Mouse (Mus musculus): ENCODE measurements around the gene Tmem221.

The Tmem221 gene

GRCm38 (mm10) chr8:71577856-71578387 lies 19.3 kb upstream of the Tmem221 start:
- DNase-seq, result no peak

DNA sequence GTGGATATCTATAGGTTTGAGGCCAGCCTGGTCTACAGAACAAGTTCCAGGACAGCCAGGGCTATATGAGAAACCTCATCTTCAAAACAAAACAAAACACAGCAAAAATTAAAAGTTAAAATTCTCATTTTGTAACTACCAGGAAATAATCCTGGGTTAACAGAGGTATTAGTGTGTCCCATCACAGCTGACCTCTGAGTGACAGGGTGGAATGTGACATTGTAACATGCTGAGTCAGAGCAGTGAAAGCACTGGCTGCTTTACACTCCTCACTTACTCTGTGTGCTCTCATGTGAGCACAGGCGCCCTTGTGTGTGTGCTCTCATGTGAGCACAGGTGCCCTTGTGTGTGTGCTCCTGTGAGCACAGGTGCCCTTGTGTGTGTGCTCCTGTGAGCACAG lies 16.3 kb upstream of the Tmem221 start:
- DNase-seq, result no peak

- DNase-seq, result no peak
Measured at GRCm38 (mm10) chr8:71574426-71574825, 15.8 kb upstream of the Tmem221 start.

DNA sequence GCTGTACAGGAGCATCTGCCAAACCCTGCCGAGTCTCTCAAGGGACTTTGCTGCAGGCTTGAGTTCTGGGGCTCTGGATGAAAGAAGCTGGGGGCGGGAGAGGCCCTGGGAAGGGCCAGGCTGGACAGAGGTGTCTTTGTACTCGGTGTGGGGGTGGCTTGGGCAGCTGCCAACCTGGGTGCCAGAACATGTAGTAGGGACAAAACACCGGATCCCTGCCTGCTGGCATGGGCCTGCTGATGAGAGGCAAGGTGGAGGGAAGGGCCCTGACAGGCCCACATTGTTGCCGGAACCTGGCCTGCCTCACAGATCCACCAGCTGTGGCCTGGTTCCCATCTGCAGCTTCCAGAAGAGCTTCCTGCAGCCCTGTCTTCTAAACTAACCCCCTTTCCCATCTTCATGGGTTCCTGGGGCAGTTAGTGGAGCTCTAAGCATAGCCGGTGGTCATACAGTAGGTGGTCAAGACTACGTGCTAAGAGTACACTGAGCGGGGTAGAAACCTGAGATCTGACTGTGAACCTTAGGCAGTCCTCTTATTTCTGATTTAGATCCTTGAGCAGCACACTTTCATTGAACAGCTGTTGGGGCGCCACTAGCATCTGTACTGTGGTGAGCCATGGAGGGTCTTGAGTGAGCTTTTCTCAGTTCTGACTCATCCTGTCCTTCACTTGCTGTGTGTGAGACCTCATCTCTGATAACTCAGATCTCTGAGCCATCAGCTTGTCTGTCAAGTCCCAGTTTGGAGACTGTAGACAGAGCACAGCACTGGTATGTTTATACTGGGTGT lies 14.4 kb upstream of the Tmem221 start:
- DNase-seq, result peak; percentile 48

GRCm38 (mm10) chr8:71572077-71572476 lies 13.4 kb upstream of the Tmem221 start:
- DNase-seq, result no peak

DNA sequence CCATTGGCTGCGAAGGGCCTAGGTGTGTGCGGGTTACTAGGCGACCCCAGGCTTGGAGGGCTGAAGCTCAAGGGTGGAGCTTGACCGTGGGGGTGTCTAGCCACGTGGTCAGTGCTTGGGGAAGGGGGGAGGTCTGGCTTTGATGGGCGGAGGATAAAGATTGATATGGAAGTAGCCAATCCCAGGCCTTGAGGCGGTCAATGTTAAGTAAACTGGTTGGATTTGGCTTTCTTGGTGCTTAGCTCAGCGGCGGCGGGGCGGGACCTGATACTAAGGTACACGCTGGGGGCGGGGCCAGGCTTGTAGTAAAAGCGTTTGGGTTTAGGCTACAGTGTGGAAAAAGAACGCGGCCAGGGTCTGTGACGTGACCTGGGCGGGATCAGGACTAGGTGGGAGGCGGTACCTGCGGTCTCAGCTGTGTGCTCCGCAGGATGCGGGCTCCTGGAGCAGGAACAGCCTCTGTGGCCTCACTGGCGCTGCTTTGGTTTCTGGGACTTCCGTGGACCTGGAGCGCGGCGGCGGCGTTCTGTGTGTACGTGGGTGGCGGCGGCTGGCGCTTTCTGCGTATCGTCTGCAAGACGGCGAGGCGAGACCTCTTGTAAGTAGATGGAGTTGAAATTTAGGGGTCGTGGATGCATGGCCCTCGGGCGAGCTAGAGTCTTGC lies 11.8 kb upstream of the Tmem221 start:
- peak; percentile 94 for DNase-seq

DNA sequence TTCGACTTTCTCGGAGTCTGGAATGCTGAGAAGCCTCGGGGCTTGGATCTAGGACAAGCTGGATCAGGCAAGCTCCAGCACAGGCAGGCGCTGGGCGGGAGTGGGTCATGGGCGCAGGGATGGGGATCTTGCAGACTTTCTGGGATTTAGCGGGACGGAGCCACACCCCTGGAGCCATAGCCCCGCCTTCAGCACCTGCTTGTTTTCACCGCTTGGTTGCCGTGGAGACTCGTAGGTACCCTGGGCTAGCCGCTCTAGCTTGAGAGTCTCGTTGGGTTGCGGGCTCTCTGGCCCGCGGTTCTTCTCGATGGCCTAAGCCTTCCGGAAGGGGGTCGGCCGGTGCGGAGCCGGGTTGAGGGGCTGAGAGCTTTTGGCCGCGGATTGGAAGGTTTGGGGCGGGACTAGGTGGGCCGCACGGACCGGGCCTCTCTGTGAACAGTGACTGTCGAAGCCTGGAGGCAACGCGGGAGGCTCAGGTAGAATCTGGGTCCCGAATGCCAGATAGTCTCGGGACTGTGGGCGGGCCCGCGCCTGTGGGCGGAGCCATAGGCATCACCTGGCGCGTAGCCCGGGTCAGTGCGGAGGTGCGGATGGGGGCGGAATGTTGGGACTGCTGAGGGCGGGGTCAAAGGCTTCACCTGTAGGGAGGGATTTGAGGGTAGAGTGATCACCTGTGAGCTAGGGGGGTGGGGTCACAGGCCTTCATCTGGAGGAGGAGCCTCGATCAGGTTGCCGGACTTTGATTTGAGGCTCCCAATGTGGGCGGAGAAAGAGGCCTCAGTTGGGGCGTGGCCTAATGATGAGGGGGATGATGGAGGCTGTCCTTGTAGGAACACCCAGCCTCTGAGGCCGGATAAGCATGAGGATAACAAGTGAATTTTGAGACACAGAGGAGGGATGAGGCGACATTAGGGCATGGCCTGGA lies 11.0 kb upstream of the Tmem221 start:
- peak; percentile 94 for DNase-seq

- no peak for DNase-seq
Measured at GRCm38 (mm10) chr8:71568941-71569340, 10.3 kb upstream of the Tmem221 start.

- peak; percentile 82 for DNase-seq
Measured at GRCm38 (mm10) chr8:71568387-71568937, 9.8 kb upstream of the Tmem221 start, which contains the start of gene Slc27a1. Slc27a1 (plus strand) TSS chr8:71568882.

- no peak for DNase-seq
Measured at GRCm38 (mm10) chr8:71567587-71567986, 8.9 kb upstream of the Tmem221 start.

GRCm38 (mm10) chr8:71566501-71566900 lies 7.8 kb upstream of the Tmem221 start, which contains the start of gene Nxnl1:
Nxnl1 (minus strand) TSS chr8:71566601.
- no peak for DNase-seq

GRCm38 (mm10) chr8:71563992-71564391 lies 5.3 kb upstream of the Tmem221 start:
- no peak for DNase-seq

- DNase-seq, result peak; percentile 89
Measured at GRCm38 (mm10) chr8:71562751-71563150, 4.1 kb upstream of the Tmem221 start.

- DNase-seq, result peak; percentile 74
Measured at GRCm38 (mm10) chr8:71561401-71561800, 2.7 kb upstream of the Tmem221 start.

DNA sequence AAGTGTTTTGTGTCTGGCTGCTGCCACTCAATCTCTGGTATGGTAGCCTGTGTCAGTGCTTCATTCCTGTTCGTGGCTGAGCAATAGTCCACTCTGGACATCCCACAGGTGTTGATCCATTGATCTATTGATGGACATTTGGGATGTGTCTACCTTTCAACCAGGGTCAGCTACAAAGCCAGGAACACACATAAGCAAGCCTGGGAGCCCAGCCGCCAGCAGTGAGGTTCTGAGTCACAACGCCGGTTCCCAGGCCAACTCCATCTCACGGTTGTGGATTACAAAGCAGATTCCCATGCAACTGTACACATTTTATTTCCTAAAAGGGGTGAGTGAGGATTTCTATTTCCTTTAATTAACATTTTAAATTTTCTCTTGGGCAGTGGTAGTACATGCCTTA lies 2.1 kb upstream of the Tmem221 start:
- no peak for DNase-seq

DNA sequence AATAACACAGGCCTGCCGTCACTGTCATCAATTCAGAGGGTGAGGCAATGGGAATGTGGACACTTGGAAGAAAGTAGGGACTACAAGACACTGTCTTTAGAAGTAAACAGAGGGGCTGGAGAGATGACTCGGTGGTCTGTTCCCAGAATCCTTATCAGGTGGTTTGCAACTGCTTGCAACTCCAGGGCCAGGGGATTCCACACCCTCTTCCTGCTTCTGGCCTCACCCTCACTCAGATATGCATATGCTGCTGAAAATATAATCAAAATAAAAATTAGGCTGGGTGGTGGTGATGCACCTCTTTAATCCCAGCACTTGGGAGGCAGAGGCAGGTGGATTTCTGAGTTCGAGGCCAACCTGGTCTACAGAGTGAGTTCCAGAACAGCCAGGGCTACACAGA lies 1.4 kb upstream of the Tmem221 start:
- DNase-seq, result no peak

GRCm38 (mm10) chr8:71558958-71559690 lies 453 bp upstream of the Tmem221 start:
- DNase-seq, result peak; percentile 90

- DNase-seq, result no peak
Measured at GRCm38 (mm10) chr8:71554644-71555043, 4.0 kb downstream of the Tmem221 start.

DNA sequence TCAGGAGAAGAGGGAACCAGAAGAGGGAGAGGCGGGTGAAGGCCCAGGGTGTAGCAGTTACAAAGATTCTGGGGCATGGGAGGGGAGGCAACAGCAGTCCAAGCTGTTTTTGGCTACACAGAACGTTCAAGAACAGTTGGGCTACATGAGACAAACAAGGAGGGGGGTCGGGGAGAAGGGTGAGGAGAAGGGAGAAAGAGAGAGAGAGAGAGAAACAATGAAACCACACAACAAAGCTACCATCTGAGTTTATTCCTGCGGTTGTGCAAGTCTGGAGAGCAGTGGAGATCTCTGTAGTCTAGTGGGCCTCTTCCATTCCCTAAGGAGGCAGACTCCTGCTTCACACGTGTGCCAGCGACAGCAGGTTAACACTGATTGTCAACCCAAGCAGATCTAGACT lies 4.7 kb downstream of the Tmem221 start:
- no peak for DNase-seq

DNA sequence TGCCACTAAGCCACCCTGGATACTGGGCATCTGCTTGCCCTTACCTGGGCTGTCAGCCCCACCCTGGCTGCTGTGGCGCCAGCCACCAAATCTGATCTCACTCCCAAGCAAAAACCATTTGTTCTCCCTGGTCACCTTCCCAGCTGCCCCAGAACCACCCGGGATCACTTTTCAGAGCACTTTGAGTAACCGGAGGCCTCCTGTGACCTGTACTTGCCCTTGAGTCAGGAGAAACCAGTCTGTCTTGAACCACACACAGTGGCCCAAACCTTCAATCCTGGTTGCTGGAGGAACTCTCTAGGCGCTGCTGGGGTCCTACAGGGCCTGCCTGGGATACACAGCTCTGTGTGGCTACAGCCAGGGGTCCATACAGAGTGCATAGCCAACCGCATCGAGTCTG lies 5.9 kb downstream of the Tmem221 start:
- no peak for DNase-seq

GRCm38 (mm10) chr8:71550754-71551153 lies 7.9 kb downstream of the Tmem221 start:
- DNase-seq, result no peak

- DNase-seq, result no peak
Measured at GRCm38 (mm10) chr8:71547590-71547989, 11.1 kb downstream of the Tmem221 start.
